Mouse (Mus musculus): ENCODE measurements at regions not wholly inside any gene's neighbourhood (a gene's known extent, or its start where the extent isn't known, plus 50 kb on each side); places are given as distances from the start of the nearest gene placed in this dataset.

DNA sequence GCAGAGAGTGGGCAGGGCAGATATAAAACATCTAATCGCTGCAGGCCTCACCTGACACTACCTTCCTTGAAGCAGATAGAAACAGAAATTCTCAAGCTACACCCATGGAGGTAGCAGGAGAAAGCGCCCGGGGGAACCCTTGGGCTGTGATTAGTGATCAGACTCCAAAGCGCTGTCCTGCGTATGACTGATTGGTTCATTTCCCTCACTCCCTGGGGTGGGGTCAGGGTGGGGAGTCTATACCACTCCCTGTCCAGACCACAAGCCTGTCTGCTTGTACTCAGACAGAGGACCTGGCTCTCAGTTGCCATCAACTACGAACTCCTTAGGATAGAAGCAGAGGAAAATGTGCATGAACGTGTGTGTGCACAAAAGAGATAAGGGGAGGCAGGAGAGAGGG is 77.7 kb downstream of the Gm826 start:
- ATAC-seq (replicated peaks; ENCODE audit: poor library complexity) = no peak

DNA sequence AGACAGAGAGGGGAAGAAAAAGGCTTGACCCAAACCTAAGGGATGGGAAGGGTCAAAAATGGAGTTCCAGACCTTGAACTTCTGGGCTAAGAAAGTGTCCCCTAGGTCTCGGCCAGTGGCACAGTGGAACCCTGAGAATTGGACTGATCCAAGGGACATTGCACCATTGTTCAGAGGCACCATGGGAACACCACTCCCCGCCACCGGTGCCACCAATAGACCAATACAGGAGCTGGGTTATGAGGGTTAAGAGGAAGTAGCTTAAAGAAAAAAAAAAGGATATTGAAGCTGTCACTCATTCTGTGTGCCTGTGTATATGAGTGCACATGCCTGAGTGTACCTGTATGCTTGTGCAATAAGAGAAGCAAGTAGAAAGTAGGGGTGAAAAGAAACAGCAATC is 83.7 kb downstream of the Gm826 start:
- ATAC-seq (replicated peaks; ENCODE audit: poor library complexity) = peak; percentile 17; the same call in 1 of the 2 replicates

DNA sequence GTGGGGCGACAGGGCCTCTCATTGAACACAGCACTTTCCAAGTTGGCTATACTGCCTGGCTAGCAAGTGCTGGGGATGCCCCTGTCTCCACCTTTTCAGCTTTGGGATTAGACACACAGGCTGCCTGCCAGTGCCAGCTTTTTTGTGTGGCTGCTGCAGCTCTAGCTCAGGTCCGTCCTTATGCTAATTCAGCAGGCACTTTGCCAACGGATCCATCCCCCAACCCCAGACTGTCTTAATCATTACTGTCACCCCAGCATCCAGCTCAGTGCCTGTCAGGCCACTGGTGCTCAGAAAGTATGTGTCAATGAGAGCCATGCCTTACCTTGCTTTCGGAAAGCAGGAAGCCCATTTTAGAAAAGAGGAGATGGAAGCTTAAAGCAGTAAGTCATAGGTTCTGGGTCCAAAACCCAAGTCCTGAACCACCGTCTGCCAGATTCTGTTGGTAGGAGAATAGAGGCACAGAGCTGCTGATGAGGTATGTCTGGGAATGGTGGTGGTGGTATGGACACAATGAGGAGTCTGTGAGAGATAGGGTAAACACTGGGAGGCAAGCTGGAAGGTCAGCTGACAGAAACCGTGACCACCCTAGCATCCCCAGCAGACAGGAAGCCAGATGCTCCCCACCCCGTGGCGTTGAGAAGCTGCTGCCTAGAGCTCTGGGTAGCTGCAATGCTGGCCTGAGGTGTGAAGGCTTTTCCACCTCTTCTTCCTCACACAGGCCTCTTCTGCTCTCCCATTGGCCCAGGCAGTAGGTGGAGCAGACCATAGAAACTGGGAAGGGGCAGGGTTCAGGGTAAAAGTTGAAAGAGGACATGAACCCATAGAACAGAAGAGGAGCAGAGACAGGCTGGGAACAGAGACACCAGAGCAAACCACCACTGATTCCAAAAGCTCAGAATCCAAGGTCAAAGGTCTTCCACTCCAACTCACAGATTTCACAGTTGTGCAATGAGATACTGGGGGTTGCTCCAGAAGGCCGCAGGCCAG is 84.6 kb downstream of the Gm826 start:
- ATAC-seq (replicated peaks; ENCODE audit: poor library complexity) = no peak

DNA sequence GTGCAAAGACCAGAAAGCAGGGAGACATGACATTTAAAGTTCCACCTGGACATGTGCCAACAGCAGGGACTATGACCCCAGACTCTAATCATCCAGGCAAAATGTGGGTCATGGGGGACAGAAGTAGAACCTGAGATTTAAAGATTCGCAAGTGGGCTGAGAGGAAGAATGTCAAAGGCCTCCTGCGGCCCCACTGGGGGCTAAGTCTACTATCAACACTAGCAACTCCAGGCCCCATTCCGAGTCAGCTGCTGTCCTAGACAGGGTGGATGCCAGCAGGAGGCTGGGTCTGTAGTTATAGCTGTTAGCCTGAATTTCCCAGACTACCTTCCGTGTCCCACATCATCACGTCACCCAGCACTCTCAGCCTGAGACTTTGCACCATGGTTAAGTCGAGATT is 86.7 kb downstream of the Gm826 start:
- no peak for ATAC-seq (replicated peaks; ENCODE audit: poor library complexity)

DNA sequence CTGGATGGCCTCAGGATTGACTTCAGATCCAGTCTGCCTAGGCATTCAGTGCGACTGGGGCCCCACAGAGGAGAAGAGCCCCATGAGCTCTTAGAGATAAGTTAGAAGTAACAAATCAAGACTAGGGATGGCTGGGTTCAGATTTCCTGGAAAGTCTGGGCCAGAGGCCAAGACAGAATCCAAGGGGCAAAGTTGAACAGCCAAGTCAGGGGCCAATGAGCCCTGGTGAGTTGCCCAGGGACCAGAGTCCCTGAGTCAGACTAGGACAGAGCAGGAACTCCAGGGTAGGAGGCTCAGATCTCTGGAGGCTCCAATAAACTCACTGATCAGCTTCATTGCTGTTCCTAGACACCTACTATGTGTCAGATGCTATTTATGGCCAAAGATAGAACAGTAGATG is 87.6 kb downstream of the Gm826 start:
- ATAC-seq (replicated peaks; ENCODE audit: poor library complexity) = no peak

DNA sequence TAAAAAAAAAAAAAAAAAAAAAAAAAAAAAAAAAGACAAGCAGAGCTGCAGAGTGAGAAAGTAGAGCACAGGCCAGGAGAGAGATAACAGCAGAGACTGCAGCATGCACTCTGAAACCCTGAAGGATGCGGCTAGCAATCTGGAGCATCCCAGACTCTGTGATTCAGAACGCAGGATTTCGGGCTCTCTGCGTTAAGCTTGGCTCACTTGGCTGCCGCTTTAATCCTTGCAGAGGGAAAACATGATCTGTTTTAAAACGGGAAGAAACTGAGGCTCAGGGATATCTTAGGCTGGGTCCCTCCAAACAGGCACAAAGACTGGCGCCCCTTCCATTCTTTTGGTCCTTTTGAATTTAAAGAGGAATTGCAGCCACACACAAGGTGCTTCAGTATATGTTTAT is 89.1 kb downstream of the Gm826 start:
- ATAC-seq (replicated peaks; ENCODE audit: poor library complexity) = no peak

DNA sequence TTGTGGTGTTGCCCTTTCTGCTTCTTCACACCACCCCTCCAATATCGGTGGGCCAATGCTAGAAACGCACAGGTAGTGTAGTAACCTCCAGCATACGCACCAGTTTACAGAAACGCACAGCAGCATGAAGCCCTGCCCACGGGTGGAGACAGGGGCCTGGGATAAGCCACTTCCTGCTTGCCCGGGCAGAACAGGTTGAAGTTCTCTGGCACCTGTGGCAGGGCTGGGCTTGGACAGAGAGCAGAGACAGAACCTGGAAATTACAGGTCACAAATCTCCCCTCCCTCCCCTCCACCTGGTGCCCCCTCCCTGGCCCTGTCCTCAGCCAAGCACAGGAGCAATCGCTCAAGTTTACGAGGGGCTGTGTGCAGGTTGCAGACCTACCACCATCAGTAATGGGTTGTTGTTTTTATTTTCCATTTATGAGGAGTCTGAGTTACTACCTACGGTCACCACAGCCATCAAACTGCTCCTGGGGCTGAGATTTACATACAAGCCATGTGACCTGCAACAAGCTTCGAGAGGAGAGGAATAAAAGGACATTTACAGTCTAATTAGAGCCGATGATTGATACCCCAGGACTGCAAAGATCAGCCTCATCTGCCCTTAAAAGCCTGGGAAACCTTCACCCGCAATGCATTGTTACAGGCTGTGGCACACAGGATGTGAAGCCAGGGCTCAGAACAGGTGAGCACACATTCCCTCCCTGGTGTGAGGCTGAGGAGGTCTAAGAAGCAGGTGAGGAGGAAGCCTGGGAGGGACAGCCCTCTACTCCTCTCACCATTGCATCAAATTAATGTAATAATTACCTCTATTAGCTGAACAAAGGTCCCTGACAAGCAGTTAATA is 93.2 kb downstream of the Gm826 start:
- no peak for ATAC-seq (replicated peaks; ENCODE audit: poor library complexity)

DNA sequence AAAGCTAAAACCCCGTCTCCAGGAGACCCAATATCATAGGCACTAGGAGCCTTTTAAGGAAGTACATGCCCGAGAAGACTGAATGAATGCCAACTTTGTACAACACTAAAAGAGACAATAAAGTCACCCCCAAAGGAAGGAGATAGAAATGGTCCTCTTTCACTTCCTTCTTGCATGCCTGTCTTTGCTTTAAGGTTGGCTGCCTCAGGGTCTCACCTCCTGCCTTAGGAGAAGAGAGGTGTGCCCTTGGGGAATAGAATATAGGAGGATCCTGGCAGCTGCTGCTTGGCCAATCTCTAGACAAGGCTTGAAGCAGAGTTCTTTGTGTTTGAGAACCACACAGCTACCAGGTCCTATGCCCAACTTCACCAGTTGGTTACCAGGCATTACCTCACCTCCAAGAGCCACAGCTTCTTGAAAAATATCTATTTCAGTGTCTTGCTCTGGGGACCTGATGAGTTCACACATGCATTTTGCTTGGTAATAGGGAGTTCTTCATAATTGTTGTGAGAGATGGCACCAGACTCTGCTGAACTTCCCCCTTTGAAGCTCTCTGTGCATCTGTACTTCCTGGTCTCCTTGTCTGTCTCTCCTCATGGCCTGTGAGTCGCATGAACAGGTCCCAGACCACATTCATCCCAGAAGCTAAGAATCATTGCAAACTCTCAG is 96.4 kb downstream of the Gm826 start:
- ATAC-seq (replicated peaks; ENCODE audit: poor library complexity) = peak; percentile 55

DNA sequence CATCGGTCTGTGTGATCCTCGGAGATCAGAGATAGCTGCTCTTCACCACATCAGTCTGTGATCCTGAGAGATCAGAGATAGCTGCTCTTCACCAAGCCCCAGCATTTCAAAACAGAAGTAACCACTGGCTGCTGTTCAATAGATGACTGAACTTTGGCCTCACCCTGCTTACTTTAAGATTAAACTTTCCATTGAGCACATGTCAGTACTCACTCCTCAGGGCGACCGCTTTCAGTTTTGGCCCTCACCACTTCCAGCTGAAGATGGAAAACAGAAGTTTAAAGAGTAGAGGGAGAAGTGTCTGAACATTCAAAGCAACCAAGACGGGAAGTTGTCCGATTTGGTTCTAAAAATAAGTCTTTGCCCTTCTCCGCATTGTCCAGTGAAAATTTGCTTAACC is 97.2 kb downstream of the Gm826 start:
- ATAC-seq (replicated peaks; ENCODE audit: poor library complexity) = peak; percentile 41

DNA sequence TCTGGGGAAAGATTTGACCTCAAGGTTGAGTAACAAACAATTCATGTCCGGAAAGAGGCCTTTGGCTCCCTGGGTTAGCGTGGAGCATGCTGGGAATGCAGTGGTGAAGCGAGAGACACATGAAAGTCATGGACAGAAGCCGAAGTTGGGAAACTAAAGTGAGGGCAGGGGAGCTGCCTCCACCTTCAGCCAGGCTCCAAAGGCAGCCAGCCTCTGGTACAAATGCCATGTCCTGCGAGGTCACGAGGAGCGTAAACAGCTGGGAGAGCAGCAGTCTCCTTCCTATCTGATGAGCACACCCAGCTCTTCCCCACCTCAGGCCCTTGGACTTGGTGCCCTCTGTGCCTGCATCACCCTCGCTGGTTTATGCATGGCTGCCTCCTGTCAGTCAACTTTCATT is 103.2 kb downstream of the Gm826 start:
- ATAC-seq (replicated peaks; ENCODE audit: poor library complexity) = peak; percentile 67

DNA sequence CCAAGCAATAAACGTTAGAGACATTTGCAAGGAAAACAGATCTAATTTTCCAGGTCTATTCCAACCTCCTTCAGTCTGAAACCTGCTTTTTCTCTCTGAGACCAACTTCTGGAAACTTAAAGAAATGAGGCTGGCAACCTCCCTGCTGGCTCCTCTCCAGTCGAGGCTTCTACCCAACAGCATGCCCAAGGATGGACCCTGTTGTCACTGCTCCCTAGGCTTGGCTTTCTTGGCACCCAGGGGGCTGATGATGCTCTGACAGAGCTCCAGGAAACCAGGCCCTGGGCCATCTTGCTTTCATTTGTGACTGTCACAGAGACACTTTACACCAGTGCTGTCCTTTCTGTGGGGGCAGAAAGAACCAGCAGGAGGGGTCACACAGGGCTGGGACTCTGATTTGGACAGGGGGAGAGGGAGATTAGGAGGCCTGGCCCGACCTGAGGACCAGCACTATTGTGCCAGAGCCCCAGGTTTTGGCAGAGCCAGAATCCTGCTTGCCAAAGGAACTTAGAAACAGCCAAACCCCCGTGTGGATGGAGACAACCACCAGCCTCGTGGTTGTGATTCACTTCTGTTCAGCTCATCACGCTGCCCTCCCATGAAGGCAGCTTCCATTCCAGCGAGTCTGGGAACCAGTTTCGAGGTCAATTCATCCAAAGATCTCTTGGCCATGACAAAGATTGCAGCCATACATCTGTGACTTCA is 105.5 kb downstream of the Gm826 start:
- ATAC-seq (replicated peaks; ENCODE audit: poor library complexity) = no peak

DNA sequence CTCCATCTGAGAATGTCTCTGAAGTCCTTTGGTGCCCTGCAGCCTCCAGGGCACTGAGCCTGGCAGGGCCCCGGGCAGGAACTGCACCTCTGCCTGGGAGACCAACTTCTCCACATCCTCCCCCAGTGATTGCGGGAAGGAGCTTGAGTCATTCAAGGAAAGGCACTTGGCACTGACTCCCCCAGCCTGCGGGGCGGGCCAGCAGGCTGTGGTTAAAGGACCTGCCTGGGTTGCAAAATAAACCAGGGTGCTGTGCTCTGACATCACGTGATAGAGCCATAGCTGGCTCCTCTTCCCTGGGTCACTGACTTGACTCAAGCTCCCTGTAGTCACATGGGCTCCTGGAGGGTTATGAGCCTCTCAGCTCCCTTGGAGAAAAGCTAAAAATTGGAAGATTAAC is 108.5 kb downstream of the Gm826 start:
- ATAC-seq (replicated peaks; ENCODE audit: poor library complexity) = peak; percentile 95

DNA sequence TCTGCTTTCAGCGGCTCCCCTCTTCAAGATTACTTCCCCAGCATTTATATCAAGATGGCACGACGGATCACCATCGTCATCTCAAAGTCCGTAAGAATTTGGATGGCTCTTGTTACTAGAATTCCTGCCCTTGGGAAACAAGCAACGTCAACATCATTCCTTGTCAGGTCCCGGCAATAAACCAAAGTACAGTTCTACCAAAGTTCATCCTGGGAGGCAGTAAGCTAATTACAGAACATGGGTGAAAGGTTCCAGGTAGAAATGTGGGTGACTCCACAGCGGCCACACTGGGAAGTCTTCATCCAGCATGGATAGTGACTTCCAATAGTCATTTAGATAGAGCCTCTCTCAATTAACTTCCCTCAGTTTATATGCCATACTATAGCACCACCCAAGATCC is 110.6 kb downstream of the Gm826 start:
- ATAC-seq (replicated peaks; ENCODE audit: poor library complexity) = no peak

DNA sequence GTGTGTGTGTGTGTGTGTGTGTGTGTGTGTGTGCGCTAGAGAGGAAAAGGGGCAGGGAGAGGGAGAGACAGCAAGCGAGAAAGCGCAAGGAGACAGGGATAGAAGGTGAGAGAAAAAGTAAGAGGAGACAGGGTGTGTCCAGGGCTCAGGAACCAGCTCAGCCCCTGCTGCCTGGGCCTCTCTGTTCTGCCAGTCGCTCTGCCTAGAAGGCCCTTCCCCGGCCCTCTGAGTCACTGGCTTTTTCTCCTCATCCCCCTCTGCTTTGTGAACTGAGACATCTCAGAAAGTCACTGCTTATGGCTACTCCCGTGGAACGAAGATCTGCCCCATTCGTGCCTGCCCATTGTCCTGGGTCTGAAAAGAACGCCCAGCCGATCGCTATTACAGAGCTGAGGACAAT is 112.2 kb downstream of the Gm826 start:
- no peak for ATAC-seq (replicated peaks; ENCODE audit: poor library complexity)

DNA sequence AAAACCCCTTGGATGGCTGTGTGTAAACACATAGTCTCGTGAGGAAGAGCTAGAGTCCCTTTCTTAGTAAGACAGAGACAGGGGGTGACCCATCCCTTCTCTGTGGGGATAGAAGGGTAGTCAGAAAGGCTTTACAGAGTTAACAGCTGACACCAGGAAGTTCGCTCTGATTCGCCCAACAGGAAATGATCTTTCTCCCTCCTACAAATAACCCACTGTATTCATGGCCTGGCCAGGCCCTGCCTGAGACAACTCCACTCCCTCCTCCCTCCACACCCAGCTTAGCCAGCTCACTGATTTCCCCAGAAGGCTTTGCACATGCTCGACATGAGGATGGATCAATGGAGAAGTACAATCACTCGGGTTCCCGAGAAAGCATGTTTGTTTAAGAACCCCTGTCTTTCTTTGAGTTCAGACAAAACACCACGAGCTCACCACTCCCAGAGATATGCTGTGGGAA is 113.4 kb downstream of the Gm826 start:
- no peak for ATAC-seq (replicated peaks; ENCODE audit: poor library complexity)

DNA sequence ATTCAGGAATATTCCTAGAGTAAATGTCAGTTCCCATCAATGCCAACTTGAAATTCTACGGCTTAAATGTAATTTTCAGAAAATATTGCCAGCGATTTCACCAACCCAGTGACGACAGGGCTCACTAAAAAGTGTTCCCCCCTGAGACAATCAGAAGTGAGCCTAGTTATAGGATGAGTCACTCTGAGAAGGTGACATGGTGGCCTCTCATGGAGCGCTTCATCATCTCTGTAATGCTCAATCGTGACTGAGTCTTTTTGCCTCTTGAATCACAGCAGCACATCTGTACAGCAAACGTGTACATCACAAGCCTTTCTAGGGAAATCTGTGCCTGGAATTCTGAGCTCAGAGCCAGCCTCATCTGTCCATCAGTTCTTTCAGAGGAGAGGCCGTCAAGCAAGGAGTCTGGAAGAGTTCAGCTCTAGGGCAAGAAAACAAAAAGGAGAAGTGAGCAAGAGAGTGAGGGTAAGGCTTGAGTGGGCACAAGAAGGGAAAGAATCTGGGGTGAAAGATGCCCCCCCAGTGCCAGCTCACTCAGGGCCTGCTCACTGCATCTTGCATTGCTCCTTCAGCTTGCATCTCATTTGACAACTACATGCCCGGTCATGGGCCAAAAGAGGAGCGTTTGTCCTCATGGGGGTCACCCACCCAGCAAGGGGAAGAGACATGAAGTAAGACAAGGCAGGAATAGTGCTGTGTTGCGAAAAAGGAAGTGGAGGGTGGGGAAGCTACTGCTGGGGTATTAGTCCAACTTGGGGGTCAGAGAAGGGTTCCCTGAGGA is 119.7 kb downstream of the Gm826 start:
- ATAC-seq (replicated peaks; ENCODE audit: poor library complexity) = peak; percentile 76

DNA sequence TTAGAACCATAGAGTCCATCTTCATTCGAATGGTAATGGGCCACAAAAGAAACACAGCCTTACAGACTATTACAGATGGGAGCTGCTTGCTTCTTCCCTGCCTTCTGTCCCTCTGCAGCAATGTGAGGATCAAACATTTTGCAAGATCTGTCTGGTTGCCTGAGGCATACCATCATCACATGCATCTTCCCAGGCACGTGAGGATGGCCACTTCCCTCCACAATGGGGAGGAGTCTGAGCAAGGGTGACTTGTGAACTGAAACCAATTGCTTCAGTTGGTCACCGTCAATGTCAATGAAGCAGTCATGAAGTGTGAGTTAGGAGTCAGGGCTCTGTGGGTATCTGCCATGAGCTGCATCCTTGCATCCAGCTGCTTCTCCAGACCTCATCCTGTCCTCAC is 123.5 kb downstream of the Gm826 start:
- ATAC-seq (replicated peaks; ENCODE audit: poor library complexity) = peak; percentile 56

DNA sequence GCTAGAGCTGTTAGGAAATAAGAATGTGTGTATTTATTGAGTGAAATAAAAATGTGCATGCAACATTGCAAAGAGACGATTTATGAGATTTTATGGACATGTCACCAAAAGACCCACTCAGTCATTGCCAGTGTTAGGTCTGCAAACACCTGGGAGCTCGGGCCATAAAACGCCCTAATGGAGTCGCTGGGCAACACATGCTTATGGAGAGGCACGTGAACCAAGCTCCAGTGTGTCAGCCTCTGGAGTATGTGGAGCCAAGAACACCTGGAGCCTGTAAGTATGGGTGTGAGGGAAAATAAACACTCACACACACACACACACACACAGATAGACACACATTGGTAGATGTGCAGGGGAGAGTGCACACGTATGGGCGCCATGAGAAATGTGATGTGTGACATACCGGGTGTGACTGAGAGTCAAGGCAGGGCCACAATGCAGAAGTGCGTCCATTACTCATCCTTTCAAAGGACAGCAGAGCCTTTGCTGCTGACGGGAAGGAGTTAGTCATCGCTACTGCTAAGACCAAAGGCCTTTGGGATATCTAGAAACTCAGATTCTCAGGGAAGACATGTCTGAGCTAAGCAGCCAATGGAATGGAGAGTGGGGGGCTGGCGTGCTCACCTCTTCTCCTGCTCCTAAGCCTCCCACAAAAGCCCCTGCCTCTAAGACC is 124.2 kb downstream of the Gm826 start:
- ATAC-seq (replicated peaks; ENCODE audit: poor library complexity) = peak; percentile 18

DNA sequence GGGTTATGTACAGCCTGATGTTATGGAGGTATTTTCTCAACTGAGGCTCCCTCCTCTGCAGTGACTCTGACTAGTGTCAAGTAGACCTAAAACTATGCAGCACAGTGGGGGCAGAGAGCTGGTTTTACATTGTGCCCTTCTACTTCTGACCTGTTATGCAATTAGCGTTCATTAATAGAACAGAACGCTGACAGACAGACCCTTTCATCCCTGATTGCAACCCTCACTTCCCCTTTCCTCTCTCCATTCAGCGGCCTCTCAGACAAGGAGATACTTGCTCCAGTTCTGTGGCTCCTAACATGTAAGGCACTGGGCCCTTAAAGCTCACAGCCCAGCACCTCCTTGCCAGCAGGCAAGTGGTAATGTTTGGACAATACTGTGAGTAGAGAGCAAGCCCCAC is 125.7 kb downstream of the Gm826 start:
- peak; percentile 75 for ATAC-seq (replicated peaks; ENCODE audit: poor library complexity)

Data from megakaryocyte progenitor cell, adult 5-6 weeks (primary cell).